In genomic region chr19:53994276-53994675, GRCm38 (mm10) we compare ENCODE assay signal across 12 mouse cellular contexts.
"Had no signal": no experiment of that assay in that cellular context is flagged by ENCODE, and none has a peak within 500 bp of the region (broad histone marks: within the 10 kb centered on the region; RNA-seq: fewer than 3 reads in every experiment).

No protein-coding gene starts in this region.

- H3K4me1 ChIP-seq: limb, embryonic 15.5 days had no signal

- DNase-seq: kidney, postnatal 14 days; kidney, postnatal 4 days; left cerebral cortex, postnatal 4 days; liver, postnatal 0 days; lung, embryonic 14.5 days; lung, postnatal 36 days; midbrain, embryonic 14.5 days; thymus, postnatal 36 days had no signal

- H3K27me3 ChIP-seq: limb, embryonic 12.5 days; limb, embryonic 15.5 days had no signal

- H3K4me3 ChIP-seq: limb, embryonic 12.5 days; limb, embryonic 15.5 days had no signal

- H3K27ac ChIP-seq: limb, embryonic 12.5 days; limb, embryonic 15.5 days; liver, embryonic 14.5 days; stomach, postnatal 0 days had no signal
